Mouse (Mus musculus): ENCODE measurements around the gene Gm28038.

Gene Gm28038

GRCm38 (mm10) chr2:30257699-30258460 is 23.0 kb upstream of the Gm28038 start:
- peak; percentile 25 for DNase-seq (ENCODE audit: low read depth)

GRCm38 (mm10) chr2:30258600-30258999 is 22.2 kb upstream of the Gm28038 start:
- peak; percentile 36 for DNase-seq (ENCODE audit: low read depth)

- peak; percentile 19 for DNase-seq (ENCODE audit: low read depth)
Measured at GRCm38 (mm10) chr2:30259131-30260064, 21.4 kb upstream of the Gm28038 start.

GRCm38 (mm10) chr2:30261064-30261736 is 19.6 kb upstream of the Gm28038 start:
- peak; percentile 54 for DNase-seq (ENCODE audit: low read depth)

GRCm38 (mm10) chr2:30261921-30262839 is 18.7 kb upstream of the Gm28038 start:
- no peak for DNase-seq (ENCODE audit: low read depth)

GRCm38 (mm10) chr2:30262840-30263441 is 17.9 kb upstream of the Gm28038 start:
- no peak for DNase-seq (ENCODE audit: low read depth)

GRCm38 (mm10) chr2:30263811-30264210 is 17.0 kb upstream of the Gm28038 start:
- DNase-seq (ENCODE audit: low read depth) = no peak

GRCm38 (mm10) chr2:30264671-30265519 is 15.9 kb upstream of the Gm28038 start:
- DNase-seq (ENCODE audit: low read depth) = peak; percentile 18

GRCm38 (mm10) chr2:30265767-30266253 is 15.0 kb upstream of the Gm28038 start, which contains the start of gene Phyhd1:
Phyhd1 (plus strand) TSS chr2:30266203.
- DNase-seq (ENCODE audit: low read depth) = peak; percentile 5

GRCm38 (mm10) chr2:30266392-30266941 is 14.4 kb upstream of the Gm28038 start:
- peak; percentile 11 for DNase-seq (ENCODE audit: low read depth)

- peak; percentile 8 for DNase-seq (ENCODE audit: low read depth)
Measured at GRCm38 (mm10) chr2:30267466-30267865, 13.4 kb upstream of the Gm28038 start.

- DNase-seq (ENCODE audit: low read depth) = no peak
Measured at GRCm38 (mm10) chr2:30268371-30268770, 12.5 kb upstream of the Gm28038 start.

- peak; percentile 21 for DNase-seq (ENCODE audit: low read depth)
Measured at GRCm38 (mm10) chr2:30269241-30269990, 11.4 kb upstream of the Gm28038 start.

GRCm38 (mm10) chr2:30270134-30270533 is 10.7 kb upstream of the Gm28038 start:
- DNase-seq (ENCODE audit: low read depth) = peak; percentile 86

GRCm38 (mm10) chr2:30281651-30282050 is 808 bp downstream of the Gm28038 start:
- no peak for DNase-seq (ENCODE audit: low read depth)

GRCm38 (mm10) chr2:30283193-30283592 is 2.4 kb downstream of the Gm28038 start:
- DNase-seq (ENCODE audit: low read depth) = no peak

GRCm38 (mm10) chr2:30285004-30285403 is 4.2 kb downstream of the Gm28038 start:
- no peak for DNase-seq (ENCODE audit: low read depth)

GRCm38 (mm10) chr2:30285416-30286181 is 4.8 kb downstream of the Gm28038 start:
- DNase-seq (ENCODE audit: low read depth) = no peak

Measured in naive thymus-derived CD4-positive, alpha-beta T cell, adult 2 months (primary cell).